Mouse (Mus musculus) spleen, adult 2 months (tissue): ENCODE measurements at regions not wholly inside any gene's neighbourhood (a gene's known extent, or its start where the extent isn't known, plus 50 kb on each side); places are given as distances from the start of the nearest gene placed in this dataset.

Experiments
- DNase-seq, 2 experiments: peaks; one replicate each; pipeline versions ENCODE4 v3.0.0 to v3.0.0-alpha.2; 2012 to 2021; ENCODE audit warnings: low spot score in 2 of 2, low read depth in 1 of 2
- H3K27ac ChIP-seq: fragments of 200-500 bp; 2 replicates; pipeline ENCODE4 v1.5.1; 2012; ENCODE audit warnings: low read length, inconsistent platforms; ENCODE audit not compliant: insufficient read depth
- H3K27me3 ChIP-seq: fragments of 200-500 bp; 2 replicates; pipeline ENCODE4 v1.6.1; 2012; ENCODE audit warnings: mild to moderate bottlenecking, moderate library complexity, low read length, inconsistent platforms; ENCODE audit not compliant: control insufficient read depth, insufficient read depth
- H3K36me3 ChIP-seq: fragments of 200-500 bp; 2 replicates; pipeline ENCODE4 v1.6.1; 2012; ENCODE audit warnings: mild to moderate bottlenecking, low read length, inconsistent platforms; ENCODE audit not compliant: control insufficient read depth, insufficient read depth
- H3K4me1 ChIP-seq: fragments of 200-500 bp; 2 replicates; pipeline ENCODE4 v1.6.1; 2011; ENCODE audit warnings: inconsistent platforms; ENCODE audit not compliant: control insufficient read depth, insufficient read depth, insufficient read length
- H3K4me3 ChIP-seq: fragments of 200-500 bp; 2 replicates; pipeline ENCODE4 v1.5.1; 2011; ENCODE audit warnings: mild to moderate bottlenecking, inconsistent platforms; ENCODE audit not compliant: insufficient read depth, insufficient read length; ENCODE audit errors: extremely low read depth
- CTCF ChIP-seq: fragments of 200-500 bp; IDR thresholded peaks from 2 replicates; pipeline ENCODE4 v1.5.1; 2011; ENCODE audit warnings: mild to moderate bottlenecking, inconsistent platforms; ENCODE audit not compliant: insufficient read depth, insufficient read length, insufficient replicate concordance; ENCODE audit errors: extremely low read depth
- POLR2A ChIP-seq: fragments of 200-500 bp; IDR thresholded peaks from 2 replicates; pipeline ENCODE4 v1.6.1; 2011; ENCODE audit warnings: low read depth, low read length, inconsistent platforms
- WGBS: fragments of 180-500 bp; shearing (Covaris S2); methylation state at CpG from one replicate; pipeline ENCODE4 v1.1.7; 2018; 5-methylcytosine and 5-hydroxymethylcytosine counted together

DNA sequence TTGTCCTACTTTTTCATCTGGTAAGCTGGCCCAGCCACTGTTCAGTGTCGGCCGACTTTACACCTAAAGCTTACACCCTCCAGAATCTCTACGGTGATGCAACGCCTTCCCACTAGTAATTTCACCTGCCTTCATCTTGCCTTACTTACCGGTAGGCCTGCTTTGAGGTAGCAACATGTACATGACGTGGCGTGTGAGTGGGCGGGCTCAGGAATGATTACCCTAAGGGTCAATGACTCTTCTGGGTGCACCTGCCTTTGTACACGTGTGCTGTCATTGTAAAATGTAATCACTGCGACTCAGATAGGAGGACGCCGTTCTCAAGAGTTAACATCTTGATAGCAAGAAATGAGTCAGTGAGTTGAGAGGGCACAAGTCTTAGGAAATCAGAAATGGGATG, 102.0 kb downstream of the Arl4a start:
- H3K27ac ChIP-seq = no peak overlapping the region
- H3K4me1 ChIP-seq = no peaks in the 10 kb centered on the region
- TF ChIP-seq CTCF = no peak
- no peak for TF ChIP-seq POLR2A
- DNase-seq = no peak
- no peak overlapping the region for H3K4me3 ChIP-seq
- no peaks in the 10 kb centered on the region for H3K36me3 ChIP-seq
- 92% methylated on average over 12 of the region's 12 CpGs for WGBS
- H3K27me3 ChIP-seq = no peaks in the 10 kb centered on the region

DNA sequence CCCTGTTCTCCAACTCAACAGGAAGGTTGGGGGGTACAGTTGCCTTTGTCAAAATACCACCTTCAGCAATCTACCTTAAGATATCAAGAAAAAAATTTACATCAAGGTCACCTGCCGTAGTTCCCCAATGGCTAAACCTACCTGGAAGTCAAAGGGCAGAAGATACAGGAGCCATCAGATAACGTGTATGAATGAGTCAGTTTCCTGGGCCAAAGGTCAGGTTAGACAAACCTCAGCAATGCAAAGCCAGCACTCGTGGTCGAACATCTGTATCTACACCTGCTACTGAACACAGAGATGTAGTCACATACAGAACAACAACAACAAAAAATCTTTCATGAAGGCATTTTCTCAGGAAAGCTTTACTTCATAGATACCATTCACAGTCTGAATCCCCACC, 102.9 kb downstream of the Arl4a start:
- no peak overlapping the region for H3K4me3 ChIP-seq
- H3K4me1 ChIP-seq = no peaks in the 10 kb centered on the region
- no peak for DNase-seq
- 82% methylated on average over 4 of the region's 4 CpGs for WGBS
- H3K36me3 ChIP-seq = no peaks in the 10 kb centered on the region
- no peak for TF ChIP-seq CTCF
- no peak for TF ChIP-seq POLR2A
- no peaks in the 10 kb centered on the region for H3K27me3 ChIP-seq
- H3K27ac ChIP-seq = no peak overlapping the region

DNA sequence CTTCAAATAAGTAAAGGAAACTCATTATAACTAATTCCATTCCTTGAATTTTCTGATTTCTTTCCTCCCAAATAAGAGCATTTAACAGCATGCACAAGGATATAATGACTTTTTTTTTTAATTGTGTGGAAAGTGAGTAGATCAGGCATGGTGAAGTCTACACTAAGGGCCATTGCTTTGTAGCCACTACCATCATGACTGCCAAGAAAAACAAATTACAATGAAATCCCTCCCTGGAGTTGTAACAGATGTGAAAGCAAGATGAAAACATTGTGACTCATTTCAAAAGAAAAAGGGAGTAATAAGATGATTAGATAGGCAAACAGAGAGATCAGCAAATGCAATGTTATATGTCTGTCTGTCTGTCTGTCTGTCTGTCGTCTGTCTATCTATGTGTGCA, 106.6 kb downstream of the Arl4a start:
- WGBS = 78% methylated on average over 1 of the region's 1 CpGs
- TF ChIP-seq CTCF (no peak), POLR2A (no peak)
- Histone ChIP-seq H3K4me3 (no peak overlapping the region), H3K27me3 (no peaks in the 10 kb centered on the region), H3K36me3 (no peaks in the 10 kb centered on the region), H3K4me1 (no peaks in the 10 kb centered on the region), H3K27ac (no peak overlapping the region)
- no peak for DNase-seq

DNA sequence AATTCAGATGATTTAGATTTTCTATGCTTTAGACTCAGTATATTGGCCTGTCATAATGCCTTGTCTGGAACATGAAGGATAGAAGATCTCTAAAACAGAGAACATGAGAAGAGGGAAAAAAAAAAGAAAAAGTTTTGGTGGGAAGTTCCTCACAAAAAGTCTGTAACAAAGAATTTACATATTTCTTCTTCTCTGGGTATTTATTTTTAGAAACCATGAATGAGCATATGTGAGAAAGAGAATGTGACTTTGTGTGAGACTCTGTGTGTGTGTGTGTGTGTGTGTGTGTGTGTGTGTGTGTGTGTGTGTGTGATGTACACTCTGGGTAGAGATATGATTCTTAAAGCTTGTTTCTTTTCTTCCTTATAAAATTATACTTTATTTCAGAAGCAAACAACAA, 109.9 kb downstream of the Arl4a start:
- TF ChIP-seq CTCF (no peak), POLR2A (no peak)
- H3K4me1 ChIP-seq = no peaks in the 10 kb centered on the region
- H3K27ac ChIP-seq = no peak overlapping the region
- no peaks in the 10 kb centered on the region for H3K36me3 ChIP-seq
- H3K27me3 ChIP-seq = no peaks in the 10 kb centered on the region
- H3K4me3 ChIP-seq = no peak overlapping the region
- DNase-seq = no peak

DNA sequence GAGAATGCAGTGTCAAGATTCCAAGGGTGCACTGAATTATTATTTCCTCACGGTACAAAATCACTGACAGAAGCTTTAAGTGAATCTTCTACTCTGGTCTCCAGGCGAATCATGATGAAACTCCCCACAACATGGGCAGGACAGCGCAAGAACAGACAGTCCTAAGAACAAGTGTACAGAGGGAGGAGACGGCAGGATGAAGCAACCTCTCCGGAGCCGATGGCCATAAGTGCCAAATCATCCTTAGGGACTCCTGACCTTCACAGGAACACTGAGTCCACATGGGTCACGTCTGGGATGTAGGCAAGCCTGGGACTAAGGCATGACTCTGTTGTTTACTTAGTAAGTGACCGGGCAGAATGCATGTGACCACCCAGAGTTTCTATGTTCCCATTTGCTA, 110.8 kb downstream of the Arl4a start:
- H3K4me1 ChIP-seq = no peaks in the 10 kb centered on the region
- DNase-seq = no peak
- 91% methylated on average over 8 of the region's 8 CpGs for WGBS
- no peak overlapping the region for H3K27ac ChIP-seq
- no peaks in the 10 kb centered on the region for H3K36me3 ChIP-seq
- no peak for TF ChIP-seq CTCF
- no peak for TF ChIP-seq POLR2A
- H3K27me3 ChIP-seq = no peaks in the 10 kb centered on the region
- H3K4me3 ChIP-seq = no peak overlapping the region

DNA sequence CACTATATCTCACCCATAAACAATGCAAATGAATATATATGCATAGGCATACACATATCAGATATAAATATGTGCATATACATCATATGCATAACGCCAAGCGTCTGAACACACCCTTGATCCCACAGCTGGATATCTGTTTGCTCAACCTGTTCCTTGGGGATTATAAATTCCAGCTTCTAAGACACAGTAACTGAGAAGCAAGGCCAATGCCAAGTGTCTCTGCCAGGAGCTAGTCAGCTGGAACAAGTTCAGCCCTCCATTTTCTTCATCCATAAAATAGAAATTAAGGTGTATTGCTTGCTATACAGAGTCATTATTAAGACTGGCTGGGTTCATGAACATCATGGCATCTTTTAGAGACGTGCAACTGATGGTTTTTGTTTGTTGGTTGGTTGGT, 116.3 kb downstream of the Arl4a start:
- H3K4me1 ChIP-seq = no peaks in the 10 kb centered on the region
- WGBS = 80% methylated on average over 3 of the region's 3 CpGs
- TF ChIP-seq CTCF (no peak), POLR2A (no peak)
- H3K27me3 ChIP-seq = no peaks in the 10 kb centered on the region
- no peaks in the 10 kb centered on the region for H3K36me3 ChIP-seq
- no peak for DNase-seq
- H3K27ac ChIP-seq = no peak overlapping the region
- H3K4me3 ChIP-seq = no peak overlapping the region

DNA sequence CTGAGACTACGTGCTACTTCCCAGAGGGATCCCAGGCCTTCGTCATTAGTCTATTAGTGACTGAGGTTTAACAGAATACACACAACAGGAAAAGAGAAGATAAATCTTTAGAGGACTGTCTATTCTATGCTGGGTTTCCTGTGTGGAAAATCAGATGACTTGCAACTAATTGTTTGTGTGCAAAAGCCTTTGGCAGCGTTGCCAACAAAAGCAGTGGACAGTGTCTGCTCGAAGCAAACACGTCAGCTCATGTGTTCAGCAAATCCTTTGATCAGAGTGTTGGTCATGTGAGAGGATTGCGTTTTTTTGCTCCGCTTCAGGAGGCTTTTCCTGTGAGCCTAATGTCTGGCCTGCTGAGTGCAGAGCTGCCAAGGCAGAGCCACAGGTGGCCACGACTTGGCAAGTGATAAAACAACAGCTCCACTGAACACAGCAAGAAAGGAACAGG, 117.3 kb downstream of the Arl4a start:
- no peak for DNase-seq
- H3K4me1 ChIP-seq = no peaks in the 10 kb centered on the region
- WGBS = 19% methylated on average over 8 of the region's 8 CpGs
- H3K27ac ChIP-seq = no peak overlapping the region
- no peaks in the 10 kb centered on the region for H3K27me3 ChIP-seq
- TF ChIP-seq POLR2A (no peak), CTCF (no peak)
- H3K36me3 ChIP-seq = no peaks in the 10 kb centered on the region
- no peak overlapping the region for H3K4me3 ChIP-seq

DNA sequence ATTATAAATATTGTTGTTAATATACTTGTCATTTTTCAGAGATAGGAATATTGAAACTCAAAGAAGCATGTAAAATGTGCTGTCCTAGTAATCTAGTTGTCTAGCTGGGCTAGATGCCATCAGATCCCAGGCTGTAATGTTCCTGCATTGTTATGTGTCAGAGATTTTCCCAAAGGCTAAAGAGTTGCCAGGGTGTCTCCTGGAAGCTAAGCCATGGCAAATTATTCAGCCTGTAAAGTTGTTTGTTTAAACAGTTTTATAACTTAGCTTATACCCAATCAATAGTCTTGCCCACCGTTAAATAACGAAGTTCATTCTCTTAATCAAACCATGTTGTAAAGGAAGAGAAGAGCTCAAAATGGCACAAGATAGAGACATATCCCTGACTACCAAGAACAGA, 117.9 kb downstream of the Arl4a start:
- TF ChIP-seq POLR2A (no peak), CTCF (no peak)
- Histone ChIP-seq H3K4me3 (no peak overlapping the region), H3K36me3 (no peaks in the 10 kb centered on the region), H3K27ac (no peak overlapping the region), H3K27me3 (no peaks in the 10 kb centered on the region), H3K4me1 (no peaks in the 10 kb centered on the region)
- WGBS = 90% methylated on average over 2 of the region's 2 CpGs
- DNase-seq = no peak
